Mouse (Mus musculus) brain, embryonic 14.5 days (tissue): Measurements from ENCODE around the gene Plekhh3.
"Not testable (repeated sequence)": the region's sequence is repeated elsewhere in the genome, so short reads cannot be mapped to it uniquely, and the experiment has no call there.

Experiments used
- CTCF ChIP-seq: fragments of 200-500 bp; IDR thresholded peaks from 2 replicates; pipeline ENCODE4 v1.5.1; 2012; ENCODE audit warnings: inconsistent platforms, mild to moderate bottlenecking, moderate library complexity, borderline replicate concordance; ENCODE audit not compliant: insufficient read depth, insufficient read length; ENCODE audit errors: extremely low read depth
- POLR2A ChIP-seq: fragments of 200-500 bp; IDR thresholded peaks from 2 replicates; pipeline ENCODE4 v1.6.1; 2012; ENCODE audit warnings: mild to moderate bottlenecking, inconsistent platforms, borderline replicate concordance; ENCODE audit not compliant: poor library complexity, insufficient read depth, insufficient read length, severe bottlenecking; ENCODE audit errors: extremely low read depth

DNA sequence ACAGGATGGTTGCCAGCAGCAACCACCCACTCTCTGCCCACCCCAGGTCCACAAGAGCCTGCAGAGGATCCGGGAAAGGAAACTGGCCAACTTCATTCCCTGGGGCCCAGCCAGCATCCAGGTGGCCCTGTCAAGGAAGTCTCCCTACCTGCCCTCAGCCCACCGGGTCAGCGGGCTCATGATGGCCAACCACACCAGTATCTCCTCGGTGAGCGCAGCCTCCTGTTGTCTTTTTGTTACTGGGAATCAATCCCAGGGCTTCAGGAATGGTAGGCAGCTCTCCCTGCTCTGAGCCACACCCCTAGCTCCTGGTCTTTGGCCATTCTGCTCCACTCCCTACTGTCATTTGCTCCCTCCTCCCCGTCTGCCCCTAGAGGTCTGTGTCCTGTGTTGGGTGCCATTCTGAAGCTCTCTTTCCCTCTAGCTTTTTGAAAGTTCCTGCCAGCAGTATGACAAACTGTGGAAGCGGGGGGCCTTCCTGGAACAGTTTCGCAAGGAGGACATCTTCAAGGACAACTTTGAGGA lies 10.1 kb downstream of the Plekhh3 start:
- TF ChIP-seq POLR2A, CTCF: not testable (repeated sequence)
